Mouse (Mus musculus) adrenal gland, postnatal 10 days (tissue): ENCODE data around the gene Tfap2c. TPM values are rescaled to one million over a fixed set of nuclear protein-coding genes. Genes with fewer than 3 reads are reported as not detected.

ENCODE experiments used
- total RNA-seq, 2 experiments: library from RNA; stranded (reverse); gene quantifications; 2 replicates each; pipeline ENCODE4 v1.2.3; 2021

Gene Tfap2c
- total RNA-seq, 2 experiments from 2014 or later: not detected

Other genes with a start within 250 kb of the Tfap2c start
- gene Fam210b, start 204.0 kb upstream of the Tfap2c start, total RNA-seq: 10 to 100 TPM; 24.2 to 39.4 TPM
- 10 to 100 TPM; 11.5 to 14.4 TPM for gene Aurka, start 179.1 kb upstream of the Tfap2c start, total RNA-seq
- 10 to 100 TPM; 28.1 to 32.2 TPM for gene Cstf1, start 178.9 kb upstream of the Tfap2c start, total RNA-seq
- gene Cass4, start 155.8 kb upstream of the Tfap2c start, total RNA-seq: under 1 TPM; 0.36 to 0.45 TPM
- 10 to 100 TPM; 69.2 to 71.5 TPM for gene Rtf2, start 109.0 kb upstream of the Tfap2c start, total RNA-seq
- not detected for gene Gcnt7, start 91.0 kb upstream of the Tfap2c start, total RNA-seq
- under 1 TPM; 0.39 to 0.45 TPM for gene Fam209, start 77.1 kb upstream of the Tfap2c start, total RNA-seq